Mouse (Mus musculus) embryonic fibroblast, embryonic 13.5 days (primary cell): Measurements from ENCODE around the gene Ankdd1a.

Source experiments
- CTCF ChIP-seq: IDR thresholded peaks from 2 replicates; pipeline ENCODE4 v1.5.1; 2011; ENCODE audit warnings: mild to moderate bottlenecking, control low read depth, low read length, moderate library complexity, borderline replicate concordance; ENCODE audit not compliant: insufficient read depth
- POLR2A ChIP-seq: IDR thresholded peaks from 2 replicates; pipeline ENCODE4 v1.6.1; 2011; ENCODE audit warnings: low read depth, mild to moderate bottlenecking, control low read depth, low read length, moderate library complexity

DNA sequence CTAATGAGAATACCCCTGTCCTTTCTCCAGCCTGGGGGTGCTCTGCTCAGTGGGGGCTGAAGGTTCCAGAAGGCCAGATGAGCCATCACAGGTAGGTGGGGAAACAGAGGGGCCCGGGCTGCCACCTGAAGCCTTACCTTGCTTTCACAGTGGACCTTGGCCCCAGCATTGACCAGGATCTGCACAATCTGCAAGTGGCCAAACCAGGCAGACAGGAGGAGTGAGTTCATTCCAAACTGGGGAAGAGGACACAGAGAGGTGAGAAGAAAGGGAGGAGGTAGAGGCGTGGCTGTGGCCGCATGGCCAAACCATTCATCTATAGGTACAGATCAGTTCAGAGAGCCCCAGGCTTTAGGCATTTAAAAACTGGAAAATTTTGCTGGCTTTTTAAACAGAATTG, 7.5 kb downstream of the Ankdd1a start:
- TF ChIP-seq CTCF: no peak
- TF ChIP-seq POLR2A: no peak
